Mouse (Mus musculus) cerebellum, adult 2 months (tissue): ENCODE measurements around the gene Rinl. TPM values are rescaled to one million over a fixed set of nuclear protein-coding genes. Genes with fewer than 3 reads are reported as not detected.

Experiments used
- DNase-seq, 2 experiments: peaks; one replicate each; pipeline ENCODE4 v3.0.0; 2021
- H3K27ac ChIP-seq: fragments of 200-500 bp; 2 replicates; pipeline ENCODE4 v1.5.1; 2012; ENCODE audit warnings: low read length, control low read depth, inconsistent platforms; ENCODE audit not compliant: insufficient read depth
- H3K27me3 ChIP-seq: fragments of 200-500 bp; 2 replicates; pipeline ENCODE4 v1.6.1; 2012; ENCODE audit warnings: inconsistent platforms, mild to moderate bottlenecking, low read length, moderate library complexity; ENCODE audit not compliant: control insufficient read depth, insufficient read depth
- H3K4me1 ChIP-seq: fragments of 200-500 bp; 2 replicates; pipeline ENCODE4 v1.6.1; 2011; ENCODE audit warnings: low read length; ENCODE audit not compliant: control insufficient read depth, insufficient read depth
- H3K4me3 ChIP-seq: fragments of 200-500 bp; replicated peaks from 2 replicates; pipeline ENCODE3; 2011; ENCODE audit warnings: mild to moderate bottlenecking, low read depth, low read length, control low read depth; ENCODE audit not compliant: insufficient read depth
- CTCF ChIP-seq: fragments of 200-500 bp; IDR thresholded peaks from 2 replicates; pipeline ENCODE4 v1.5.1; 2011; ENCODE audit warnings: low read depth, mild to moderate bottlenecking, control low read depth, low read length, moderate library complexity, borderline replicate concordance; ENCODE audit not compliant: insufficient read depth
- POLR2A ChIP-seq: fragments of 200-500 bp; IDR thresholded peaks from 2 replicates; pipeline ENCODE4 v1.6.1; 2011; ENCODE audit warnings: low read length, control low read depth, borderline replicate concordance; ENCODE audit not compliant: insufficient read depth
- WGBS: fragments of 180-500 bp; shearing (Covaris S2); methylation state at CpG from one replicate; pipeline ENCODE4 v1.1.7; 2018; 5-methylcytosine and 5-hydroxymethylcytosine counted together
- polyA plus RNA-seq: library from polyadenylated mRNA; depleted of rRNA; stranded (reverse); fragments of >200 nt; gene quantifications from 2 replicates; pipeline ENCODE4 v1.2.3, GENCODE M21; 2012; rRNA removed

The Rinl gene
- polyA plus RNA-seq, result 3.0 and 3.1 TPM in 2 replicates

- Histone ChIP-seq H3K4me1 (no peaks in the 10 kb centered on the region), H3K27me3 (no peaks in the 10 kb centered on the region), H3K4me3 (no peak within 1 kb of the TSS), H3K27ac (no peak within 1 kb of the TSS)
- no peak for DNase-seq
- WGBS, result 70% methylated on average over 5 of the region's 5 CpGs
- TF ChIP-seq POLR2A, result no peak
- TF ChIP-seq CTCF, result no peak
These were observed at the start of gene Rinl for GRCm38 (mm10) chr7:28788307-28789195. Gene Rinl (plus strand): TSS chr7:28788969.

GRCm38 (mm10) chr7:28739829-28740228, 48.9 kb upstream of the Rinl start:
- no peak overlapping the region for H3K4me3 ChIP-seq
- WGBS, result 92% methylated on average over 21 of the region's 21 CpGs
- no peaks in the 10 kb centered on the region for H3K27me3 ChIP-seq
- TF ChIP-seq CTCF (no peak), POLR2A (no peak)
- no peak for DNase-seq
- H3K4me1 ChIP-seq, result peaks cover 11% of the 10 kb centered on the region
- no peak overlapping the region for H3K27ac ChIP-seq

- Histone ChIP-seq H3K4me3 (peak overlapping the region; percentile 91), H3K4me1 (peaks cover 11% of the 10 kb centered on the region), H3K27me3 (no peaks in the 10 kb centered on the region), H3K27ac (peak overlapping the region; percentile 70; the same call in 1 of the 2 replicates)
- peak in 1 of 2 experiments; percentile 30 for DNase-seq
- WGBS, result 26% methylated on average over 9 of the region's 9 CpGs
- no peak for TF ChIP-seq CTCF
- no peak for TF ChIP-seq POLR2A
These were observed 47.8 kb upstream of the Rinl start for GRCm38 (mm10) chr7:28740949-28741348.

- DNase-seq, result no peak
- Histone ChIP-seq H3K4me3 (peak overlapping the region; percentile 91), H3K27me3 (no peaks in the 10 kb centered on the region), H3K27ac (peak overlapping the region; percentile 70), H3K4me1 (peaks cover 11% of the 10 kb centered on the region)
- TF ChIP-seq CTCF (no peak), POLR2A (no peak)
- 0% methylated on average over 13 of the region's 13 CpGs for WGBS
These were observed 47.4 kb upstream of the Rinl start for GRCm38 (mm10) chr7:28741368-28741708.

GRCm38 (mm10) chr7:28741709-28742438, 46.9 kb upstream of the Rinl start, which contains the start of the genes Mrps12 and Sars2:
Gene Mrps12 (minus strand): TSS chr7:28741820.
Gene Sars2 (plus strand): TSS chr7:28741992.
- H3K4me1 ChIP-seq, result peaks cover 11% of the 10 kb centered on the region
- H3K4me3 ChIP-seq, result peak within 1 kb of the TSS; percentile 91
- peak; percentile 98 for DNase-seq
- under 1% methylated on average over 39 of the region's 39 CpGs for WGBS
- TF ChIP-seq CTCF (peak; percentile 76), POLR2A (peak; percentile 98)
- H3K27ac ChIP-seq, result peak within 1 kb of the TSS; percentile 76
- H3K27me3 ChIP-seq, result no peaks in the 10 kb centered on the region

- TF ChIP-seq CTCF, result no peak
- no peak for TF ChIP-seq POLR2A
- H3K27ac ChIP-seq, result no peak overlapping the region
These were observed 38.8 kb upstream of the Rinl start for GRCm38 (mm10) chr7:28749935-28750334.

GRCm38 (mm10) chr7:28756079-28756478, 32.7 kb upstream of the Rinl start, which contains the start of gene Ccer2:
Gene Ccer2 (plus strand): TSS chr7:28756174.
- DNase-seq, result no peak
- 4% methylated on average over 17 of the region's 17 CpGs for WGBS
- Histone ChIP-seq H3K4me1 (no peaks in the 10 kb centered on the region; the same call in 1 of the 2 replicates), H3K27ac (no peak within 1 kb of the TSS), H3K4me3 (no peak within 1 kb of the TSS), H3K27me3 (no peaks in the 10 kb centered on the region; the same call in 1 of the 2 replicates)
- TF ChIP-seq CTCF, result no peak
- no peak for TF ChIP-seq POLR2A

More at GRCm38 (mm10) chr7:28749935-28750334, 38.8 kb upstream of the Rinl start:
- 94% methylated on average over 7 of the region's 7 CpGs for WGBS
- H3K4me1 ChIP-seq, result no peaks in the 10 kb centered on the region
- no peaks in the 10 kb centered on the region for H3K27me3 ChIP-seq
- no peak for DNase-seq
- H3K4me3 ChIP-seq, result no peak overlapping the region
